Mouse (Mus musculus) common myeloid progenitor, adult 5-6 weeks (primary cell): ENCODE results near the gene Stpg4. TPM values are rescaled to one million over a fixed set of nuclear protein-coding genes. Genes with fewer than 3 reads are reported as not detected.
A peak's percentile ranks its signal among the peaks of the same experiment; 100 is the strongest.

Experiments used
- ATAC-seq: replicated peaks from 2 replicates; pipeline ENCODE4 v1.8.0; 2016; ENCODE audit warnings: low read depth, mild to moderate bottlenecking, moderate TSS enrichment, inconsistent platforms; ENCODE audit not compliant: poor library complexity, severe bottlenecking
- total RNA-seq: library from RNA; stranded (forward); fragments of 200-1000, 187-1606 nt; gene quantifications from 2 replicates; pipeline ENCODE4 v1.2.3, GENCODE M21; 2017

Gene Stpg4
- total RNA-seq, 1 experiment from 2014 or later: not detected

- no peak for ATAC-seq
These were observed 46.9 kb downstream of the Stpg4 start for GRCm38 (mm10) chr17:87380681-87381080.

DNA sequence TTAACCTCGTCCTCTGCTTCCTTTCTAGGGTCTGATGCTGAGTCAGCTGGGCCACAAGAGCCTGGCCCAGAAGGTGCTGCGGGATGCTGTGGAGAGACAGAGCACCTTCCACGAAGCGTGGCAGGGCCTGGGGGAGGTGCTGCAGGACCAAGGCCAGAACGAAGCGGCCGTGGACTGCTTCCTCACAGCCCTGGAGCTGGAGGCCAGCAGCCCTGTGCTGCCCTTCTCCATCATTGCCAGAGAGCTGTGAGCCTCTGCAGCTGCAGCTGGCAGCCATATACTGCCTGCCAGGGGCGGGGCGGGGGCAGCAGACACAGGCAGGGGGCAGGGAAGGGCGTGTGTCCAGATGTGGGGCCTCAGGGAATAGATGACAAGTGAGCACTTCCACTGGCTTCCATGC is 47.7 kb downstream of the Stpg4 start:
- no peak for ATAC-seq

- peak; percentile 20; the same call in 1 of the 2 replicates for ATAC-seq
These were observed 48.3 kb downstream of the Stpg4 start for GRCm38 (mm10) chr17:87379160-87379624.

DNA sequence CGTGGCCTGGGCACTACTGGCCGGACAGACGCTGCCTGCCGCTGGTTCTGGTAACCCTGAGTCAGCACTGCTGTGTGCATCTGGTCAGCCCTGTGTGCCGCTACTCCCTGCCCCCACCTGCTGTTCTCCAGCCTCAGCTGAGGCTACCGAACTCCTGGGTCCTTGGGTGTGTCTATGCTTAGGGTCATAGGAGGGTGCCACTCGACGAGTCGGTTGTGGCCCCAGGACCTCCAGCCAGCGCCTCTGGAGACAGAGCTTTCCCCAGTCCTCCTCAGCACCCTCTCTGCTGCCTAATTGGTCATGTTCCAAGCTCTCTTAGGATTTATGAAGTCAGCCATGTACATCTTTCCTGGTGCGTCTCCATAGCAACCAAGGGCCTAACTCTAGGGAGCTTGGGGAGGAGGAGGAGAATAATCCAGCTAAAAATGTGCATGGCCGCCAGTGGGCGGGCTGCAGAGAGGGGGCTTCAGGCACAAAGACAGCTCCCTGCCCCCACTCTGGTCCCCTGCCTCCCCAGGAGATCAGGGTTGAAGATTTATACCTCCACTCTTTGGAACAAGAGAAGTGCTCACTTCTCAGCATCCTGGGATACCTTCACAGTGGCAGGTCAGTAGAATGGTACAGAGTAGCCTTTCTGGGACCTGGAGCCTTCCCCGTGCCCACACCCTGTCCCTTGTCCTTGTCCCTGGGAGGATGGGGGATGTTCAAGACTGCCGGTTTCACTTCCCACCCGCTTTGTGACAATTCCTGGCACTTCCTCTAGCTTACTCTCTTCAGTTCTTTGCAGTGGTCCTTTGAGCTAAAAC is 49.0 kb downstream of the Stpg4 start:
- ATAC-seq: no peak

GRCm38 (mm10) chr17:87377536-87377935 is 50.0 kb downstream of the Stpg4 start:
- ATAC-seq: no peak

- ATAC-seq: no peak
These were observed 50.6 kb downstream of the Stpg4 start for GRCm38 (mm10) chr17:87376831-87377471.

DNA sequence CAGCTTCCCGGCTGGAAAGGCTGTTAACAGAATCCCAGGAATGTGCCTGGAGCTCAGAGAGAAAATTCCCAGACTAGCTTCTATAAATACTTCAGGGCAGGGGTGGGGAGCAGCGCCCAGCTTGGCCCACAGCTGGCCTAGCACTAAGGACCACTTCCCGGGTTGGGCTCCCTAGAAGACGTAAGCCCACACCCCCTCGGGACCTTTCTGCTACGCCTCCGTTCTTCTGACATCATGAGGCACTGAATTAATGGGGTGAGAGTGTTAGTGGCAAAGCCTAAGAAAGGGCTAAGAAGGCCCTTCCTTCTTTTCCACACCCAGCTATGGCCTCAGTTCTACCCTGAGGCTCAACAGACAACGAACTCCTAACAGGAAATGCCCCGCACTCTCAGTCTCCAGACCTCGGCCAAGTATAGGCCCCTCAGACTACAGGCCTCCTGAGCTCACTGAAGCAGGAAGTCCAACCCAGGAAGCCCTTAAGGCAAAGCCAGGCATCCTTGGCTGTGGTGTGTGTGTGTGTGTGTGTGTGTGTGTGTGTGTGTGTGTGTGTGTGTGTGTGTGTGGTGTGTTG is 51.5 kb downstream of the Stpg4 start:
- ATAC-seq: peak; percentile 21; the same call in 1 of the 2 replicates

- ATAC-seq: no peak
These were observed 54.2 kb downstream of the Stpg4 start for GRCm38 (mm10) chr17:87373327-87373726.

GRCm38 (mm10) chr17:87372189-87372588 is 55.4 kb downstream of the Stpg4 start:
- no peak for ATAC-seq

DNA sequence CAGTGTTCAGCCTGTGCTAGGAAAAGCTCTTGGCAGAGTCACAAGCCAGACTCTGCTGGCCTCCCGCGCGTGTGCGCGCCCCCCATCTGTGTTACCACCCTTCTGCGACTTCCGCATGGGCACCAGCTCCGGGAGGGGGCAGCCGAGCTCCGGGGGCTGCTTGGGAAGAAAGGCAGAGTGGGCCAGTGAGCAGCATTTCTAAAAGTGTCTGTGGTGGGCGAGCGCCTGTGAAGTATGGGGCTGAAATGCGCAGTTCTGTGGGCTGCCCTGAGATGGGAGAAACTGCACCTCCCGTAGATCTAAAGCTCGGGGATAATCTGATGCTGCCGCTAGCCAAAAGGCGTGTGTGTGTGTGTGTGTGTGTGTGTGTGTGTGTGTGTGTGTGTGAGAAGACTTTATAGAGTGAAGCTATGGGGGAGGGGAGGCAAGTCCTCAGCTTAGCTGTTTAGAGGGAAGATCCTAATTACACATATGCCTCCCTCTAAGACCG is 58.2 kb downstream of the Stpg4 start:
- ATAC-seq: no peak

DNA sequence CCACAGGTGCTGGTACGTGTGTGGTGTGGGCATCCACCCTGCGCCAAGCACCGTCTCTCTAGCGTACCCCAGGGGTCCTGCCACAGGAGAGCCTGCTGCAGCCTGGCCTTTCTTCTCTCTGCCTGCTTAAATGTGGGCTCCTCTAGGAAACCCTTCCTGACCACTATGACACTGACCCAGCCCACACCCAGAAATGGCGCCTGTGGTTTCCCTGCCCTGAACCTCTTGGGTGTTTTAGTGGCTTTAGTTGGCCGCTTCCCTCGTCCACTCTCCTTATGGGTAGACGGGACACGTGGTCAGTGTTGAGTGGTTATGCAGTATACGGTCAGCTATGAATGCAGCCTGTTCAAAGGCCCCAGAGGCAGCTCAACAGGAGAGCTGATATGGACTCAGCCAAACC is 59.1 kb downstream of the Stpg4 start:
- ATAC-seq: no peak

DNA sequence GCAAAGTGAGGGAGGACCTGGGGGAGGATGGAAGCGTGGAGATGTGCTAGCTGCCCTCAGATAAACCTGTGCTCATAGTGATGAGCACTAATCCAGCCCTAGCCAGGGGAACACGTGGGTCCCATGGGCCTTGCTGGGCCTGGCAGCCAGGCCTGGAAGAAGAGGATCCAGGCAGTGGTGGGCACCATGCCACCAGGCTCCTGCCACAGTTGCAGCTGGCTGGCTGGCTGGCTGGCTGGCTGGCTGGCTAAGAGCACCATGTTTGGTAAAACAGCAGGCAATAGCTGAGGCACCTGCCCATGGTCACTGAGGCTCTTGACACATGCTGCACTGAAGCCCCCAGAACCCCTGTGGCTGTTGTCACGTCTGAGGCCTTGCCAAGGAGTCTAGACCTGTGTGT is 59.9 kb downstream of the Stpg4 start:
- ATAC-seq: no peak

GRCm38 (mm10) chr17:87367228-87367627 is 60.3 kb downstream of the Stpg4 start:
- no peak for ATAC-seq

- no peak for ATAC-seq
These were observed 61.0 kb downstream of the Stpg4 start for GRCm38 (mm10) chr17:87366520-87366919.

- peak; percentile 79 for ATAC-seq
These were observed 62.3 kb downstream of the Stpg4 start for GRCm38 (mm10) chr17:87365268-87365667.

GRCm38 (mm10) chr17:87364108-87364507 is 63.4 kb downstream of the Stpg4 start:
- no peak for ATAC-seq

GRCm38 (mm10) chr17:87361132-87361531 is 66.4 kb downstream of the Stpg4 start:
- no peak for ATAC-seq

GRCm38 (mm10) chr17:87357506-87357905 is 70.0 kb downstream of the Stpg4 start:
- no peak for ATAC-seq

DNA sequence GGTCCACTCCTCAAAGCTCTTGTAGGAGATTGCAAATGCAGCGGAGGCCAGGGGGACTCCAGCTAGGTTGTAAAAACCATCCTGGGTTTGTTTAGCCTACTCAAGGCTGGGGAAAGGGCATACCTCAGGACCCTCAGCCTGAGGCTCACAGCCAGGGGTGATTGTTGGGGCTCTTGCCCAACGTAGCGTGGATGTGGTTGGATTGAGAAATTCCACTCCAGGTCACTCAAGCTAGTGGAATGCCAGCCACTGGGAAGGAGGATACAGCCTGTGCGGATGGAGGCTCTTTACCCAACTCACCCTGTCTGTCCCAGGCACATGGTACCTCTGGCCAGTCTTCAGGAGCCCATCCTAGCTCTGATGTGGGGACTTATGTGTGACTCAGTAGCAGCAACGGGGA is 71.3 kb downstream of the Stpg4 start:
- ATAC-seq: no peak

DNA sequence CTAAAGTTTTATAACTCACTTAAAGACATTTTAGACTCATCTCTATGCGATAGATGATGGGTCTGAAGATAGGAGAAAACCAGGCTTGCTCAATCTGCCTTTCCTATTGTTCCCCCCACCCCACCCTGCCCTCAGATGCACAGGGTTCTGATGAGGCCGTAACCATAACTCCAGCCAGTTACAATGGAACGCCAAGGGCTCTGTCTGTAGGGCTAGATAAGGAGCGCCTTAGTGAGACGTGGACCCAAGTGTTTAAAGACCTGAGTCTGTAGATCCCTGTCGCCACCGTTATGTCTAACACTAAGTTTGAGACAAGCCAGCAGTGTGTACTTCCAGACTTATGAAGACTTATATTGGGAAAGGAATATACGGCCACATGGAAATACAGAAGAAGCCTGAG is 72.1 kb downstream of the Stpg4 start:
- ATAC-seq: no peak

GRCm38 (mm10) chr17:87353745-87354320 is 73.7 kb downstream of the Stpg4 start:
- 0 out of 2 replicates have a peak, but pooled peaks have one; percentile 13 for ATAC-seq
